8 mouse cellular contexts compared by ENCODE assay signal in the genomic region with DNA sequence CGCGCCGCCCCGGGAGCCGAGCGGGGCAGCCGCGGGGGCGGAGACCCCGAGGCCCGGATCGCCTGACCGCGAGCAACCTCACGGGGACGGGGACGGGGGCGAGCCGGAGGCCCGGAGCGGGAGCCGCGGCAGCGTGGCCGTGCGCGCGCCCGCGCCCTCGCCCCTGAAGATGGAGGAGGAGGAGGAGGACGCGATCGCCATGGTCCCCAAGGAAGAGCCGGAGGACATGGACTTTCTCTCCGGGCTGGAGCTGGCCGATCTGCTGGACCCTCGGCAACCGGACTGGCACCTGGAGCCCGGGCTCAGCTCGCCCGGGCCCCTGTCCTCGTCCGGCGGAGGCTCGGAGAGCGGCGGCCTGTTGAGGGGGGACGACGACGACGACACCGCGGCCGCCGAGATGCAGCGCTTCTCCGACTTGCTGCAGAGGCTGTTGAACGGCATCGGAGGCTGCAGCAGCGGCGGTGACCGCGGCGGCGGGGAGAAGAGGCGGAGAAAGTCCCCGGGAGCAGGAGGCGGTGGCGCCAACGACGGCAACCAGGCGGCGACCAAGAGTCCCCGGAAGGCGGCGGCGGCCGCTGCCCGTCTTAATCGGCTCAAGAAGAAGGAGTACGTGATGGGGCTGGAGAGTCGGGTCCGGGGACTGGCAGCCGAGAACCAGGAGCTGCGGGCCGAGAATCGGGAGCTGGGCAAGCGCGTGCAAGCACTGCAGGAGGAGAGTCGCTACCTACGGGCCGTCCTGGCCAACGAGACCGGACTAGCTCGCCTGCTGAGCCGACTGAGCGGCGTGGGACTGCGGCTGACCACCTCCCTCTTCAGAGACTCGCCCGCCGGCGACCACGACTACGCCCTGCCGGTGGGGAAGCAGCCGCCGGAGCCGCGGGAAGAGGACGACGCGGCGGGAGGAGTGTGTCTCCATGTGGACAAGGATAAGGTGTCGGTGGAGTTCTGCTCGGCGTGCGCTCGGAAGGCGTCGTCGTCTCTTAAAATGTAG. TPM values are rescaled to one million over a fixed set of nuclear protein-coding genes. Genes with fewer than 3 reads are reported as not detected.
DNase-seq lines count a peak whose midpoint lies in the region; ATAC-seq lines count a peak whose summit lies in the region.

No protein-coding gene starts in this region.

- WGBS in embryonic facial prominence, embryonic 13.5 days, result under 1% methylated on average over 110 of the region's 123 CpGs
- under 1% methylated on average over 118 of the region's 123 CpGs for WGBS in liver, embryonic 11.5 days

- peak; percentile 51 for DNase-seq in 416B (ENCODE audit: low read depth)
- DNase-seq in adrenal gland, postnatal 25 days, result peak; percentile 74
- DNase-seq in heart, adult 8-10 months (ENCODE audit: low spot score), result peak; percentile 41
- peak; percentile 69 for DNase-seq in kidney, adult 9 months
- peak; percentile 71 for DNase-seq in liver, embryonic 11.5 days (ENCODE audit: low spot score)
- DNase-seq in spleen, postnatal 14 days (ENCODE audit: low spot score in 2 of 2), result peak; percentile 58 to 66

- H3K9me3 ChIP-seq in embryonic facial prominence, embryonic 13.5 days, result no peaks in the 10 kb centered on the region
- H3K9me3 ChIP-seq in liver, embryonic 11.5 days (ENCODE audit: control insufficient read depth, low read length), result no peaks in the 10 kb centered on the region

- H3K27me3 ChIP-seq in embryonic facial prominence, embryonic 13.5 days, result no peaks in the 10 kb centered on the region
- no peaks in the 10 kb centered on the region for H3K27me3 ChIP-seq in liver, embryonic 11.5 days (replicated peaks; ENCODE audit: control insufficient read depth, insufficient read depth, low read length)

- H3K4me1 ChIP-seq in embryonic facial prominence, embryonic 13.5 days, result peaks cover 5% of the 10 kb centered on the region; the same call in 1 of the 2 replicates
- 0 out of 2 replicates have a peak, but pooled peaks cover 2% of the 10 kb centered on the region for H3K4me1 ChIP-seq in liver, embryonic 11.5 days (replicated peaks; ENCODE audit: control insufficient read depth, insufficient read depth, low read length)

- peak overlapping the region; percentile 100 for H3K9ac ChIP-seq in embryonic facial prominence, embryonic 13.5 days
- H3K9ac ChIP-seq in liver, embryonic 11.5 days (ENCODE audit: low read depth, low read length), result peak overlapping the region; percentile 98

- peak; percentile 67 for ATAC-seq in embryonic facial prominence, embryonic 13.5 days (ENCODE audit: insufficient number of reproducible peaks, insufficient read depth, low FRiP score, low TSS enrichment, low read depth)
- peak; percentile 72 for ATAC-seq in liver, embryonic 11.5 days (replicated peaks; ENCODE audit: low FRiP score)
- ATAC-seq in monocyte, adult 5-6 weeks (replicated peaks; ENCODE audit: insufficient number of reproducible peaks, low FRiP score, low TSS enrichment, poor library complexity, severe bottlenecking), result peak; percentile 55

- H3K36me3 ChIP-seq in embryonic facial prominence, embryonic 13.5 days, result 0 out of 2 replicates have a peak, but pooled peaks cover 3% of the 10 kb centered on the region
- H3K36me3 ChIP-seq in liver, embryonic 11.5 days (ENCODE audit: control insufficient read depth, insufficient read depth, low read length), result peaks cover 3% of the 10 kb centered on the region; the same call in 1 of the 2 replicates

- peak overlapping the region; percentile 96 for H3K4me2 ChIP-seq in embryonic facial prominence, embryonic 13.5 days
- H3K4me2 ChIP-seq in liver, embryonic 11.5 days, result peak overlapping the region; percentile 97

- H3K4me3 ChIP-seq in embryonic facial prominence, embryonic 13.5 days, result peak overlapping the region; percentile 99
- H3K4me3 ChIP-seq in liver, embryonic 11.5 days (ENCODE audit: low read depth, low read length), result peak overlapping the region; percentile 99

- peak overlapping the region; percentile 98 for H3K27ac ChIP-seq in embryonic facial prominence, embryonic 13.5 days
- H3K27ac ChIP-seq in liver, embryonic 11.5 days (ENCODE audit: low read depth, low read length), result peak overlapping the region; percentile 98

RNA-seq across cellular contexts. Expression of gene Crebzf, which starts 0.9 kb away (rescaled TPM):
- 91.1 and 91.6 TPM in 2 replicates for total RNA-seq in adrenal gland, postnatal 25 days (2021)
- polyA plus RNA-seq in embryonic facial prominence, embryonic 13.5 days (2015; fragmentation: Nextera tagmentation; extraction: Ambion mirVana), result 42.8 and 43.3 TPM in 2 replicates
- total RNA-seq in heart, adult 8-10 months (2022), result 10 to 100 TPM; 18.0 to 21.5 (median 20.0) TPM
- 28.0 and 33.6 TPM in 2 replicates for polyA plus RNA-seq in liver, embryonic 11.5 days (2014; fragmentation: Nextera tagmentation; extraction: Ambion mirVana)
- total RNA-seq in monocyte, adult 5-6 weeks (2017), result 89.3 to 156 TPM (median 111 TPM) in 3 replicates

RNA-seq across cellular contexts. Expression of gene Tmem126a, which starts 13.6 kb away (rescaled TPM):
- total RNA-seq in adrenal gland, postnatal 25 days (2021), result 52.9 and 53.1 TPM in 2 replicates
- polyA plus RNA-seq in embryonic facial prominence, embryonic 13.5 days (2015; fragmentation: Nextera tagmentation; extraction: Ambion mirVana), result 112 and 116 TPM in 2 replicates
- 100 to 1,000 TPM; 121 to 143 (median 131) TPM for total RNA-seq in heart, adult 8-10 months (2022)
- 93.6 and 96.2 TPM in 2 replicates for polyA plus RNA-seq in liver, embryonic 11.5 days (2014; fragmentation: Nextera tagmentation; extraction: Ambion mirVana)
- 25.4 to 47.1 TPM (median 42.7 TPM) in 3 replicates for total RNA-seq in monocyte, adult 5-6 weeks (2017)

RNA-seq across cellular contexts. Expression of gene Ccdc89, which starts 17.0 kb away (rescaled TPM):
- 0.57 and 1.1 TPM in 2 replicates for total RNA-seq in adrenal gland, postnatal 25 days (2021)
- polyA plus RNA-seq in embryonic facial prominence, embryonic 13.5 days (2015; fragmentation: Nextera tagmentation; extraction: Ambion mirVana), result 1.9 and 2.5 TPM in 2 replicates
- total RNA-seq in heart, adult 8-10 months (2022), result under 1 TPM; 0.11 to 0.35 (median 0.23) TPM
- 0.74 TPM in 2 replicates for polyA plus RNA-seq in liver, embryonic 11.5 days (2014; fragmentation: Nextera tagmentation; extraction: Ambion mirVana)
- 0.53 to 0.78 TPM in 2 of 3 replicates, not detected in the other for total RNA-seq in monocyte, adult 5-6 weeks (2017)

RNA-seq across cellular contexts. Expression of gene Tmem126b, which starts 32.4 kb away (rescaled TPM):
- 23.2 and 23.6 TPM in 2 replicates for total RNA-seq in adrenal gland, postnatal 25 days (2021)
- 41.1 and 42.0 TPM in 2 replicates for polyA plus RNA-seq in embryonic facial prominence, embryonic 13.5 days (2015; fragmentation: Nextera tagmentation; extraction: Ambion mirVana)
- total RNA-seq in heart, adult 8-10 months (2022), result 10 to 100 TPM; 27.2 to 27.8 (median 27.7) TPM
- 22.9 and 24.7 TPM in 2 replicates for polyA plus RNA-seq in liver, embryonic 11.5 days (2014; fragmentation: Nextera tagmentation; extraction: Ambion mirVana)
- 5.9 to 8.8 TPM (median 8.7 TPM) in 3 replicates for total RNA-seq in monocyte, adult 5-6 weeks (2017)

RNA-seq across cellular contexts. Expression of gene Dlg2, which starts 33.1 kb away (rescaled TPM):
- 128 and 148 TPM in 2 replicates for total RNA-seq in adrenal gland, postnatal 25 days (2021)
- 13.3 and 15.5 TPM in 2 replicates for polyA plus RNA-seq in embryonic facial prominence, embryonic 13.5 days (2015; fragmentation: Nextera tagmentation; extraction: Ambion mirVana)
- total RNA-seq in heart, adult 8-10 months (2022), result 1 to 10 TPM; 2.0 to 2.8 (median 2.3) TPM
- 0.96 and 1.6 TPM in 2 replicates for polyA plus RNA-seq in liver, embryonic 11.5 days (2014; fragmentation: Nextera tagmentation; extraction: Ambion mirVana)
- total RNA-seq in monocyte, adult 5-6 weeks (2017), result 0.96 to 2.9 TPM (median 1.7 TPM) in 3 replicates

Comparison
In these comparisons a context has a peak if more than half of its experiments do, and no peak if none do; other contexts are left out.
1. Peak in every context shown above with its lines: DNase-seq, ATAC-seq, H3K4me3 ChIP-seq and H3K27ac ChIP-seq.